Mouse (Mus musculus): ENCODE measurements around the gene Asb1. TPM values are rescaled to one million over a fixed set of nuclear protein-coding genes. Genes with fewer than 3 reads are reported as not detected.
A peak's percentile ranks its signal among the peaks of the same experiment; 100 is the strongest.

Gene Asb1
- 8.2 and 9.4 TPM in 2 replicates for polyA plus RNA-seq (2016; fragmentation: Nextera tagmentation; extraction: Ambion mirVana)

DNA sequence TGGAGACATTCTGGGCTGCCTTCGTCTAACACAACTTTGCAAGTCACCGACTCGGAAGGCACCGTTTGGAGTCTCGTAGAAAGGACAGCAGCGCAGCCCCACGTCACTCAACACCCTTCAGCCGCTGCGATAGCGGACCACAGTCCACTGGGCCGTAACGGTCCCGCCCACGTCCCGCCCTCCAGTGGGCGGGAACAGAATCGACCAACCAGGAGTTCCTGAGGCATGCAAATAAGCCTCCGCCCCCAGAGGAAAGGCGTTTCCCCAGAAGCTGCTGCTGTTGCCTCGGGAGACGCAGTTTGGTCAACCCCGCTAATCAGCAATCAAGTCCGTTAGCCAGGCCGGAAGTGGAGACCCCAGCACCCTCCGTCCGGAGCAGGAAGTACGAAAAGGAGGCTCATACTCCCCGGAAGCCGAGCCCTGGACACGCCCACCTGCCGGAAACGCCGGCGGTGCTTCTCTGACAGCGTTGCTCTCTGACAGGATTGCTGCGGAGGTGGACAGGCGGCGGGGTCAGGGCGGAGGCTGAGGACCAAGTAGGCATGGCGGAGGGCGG, at the start of gene Asb1:
TSS of gene Asb1 (plus strand) at position 274 of the 556 bp plus-strand sequence.
- WGBS: under 1% methylated on average over 41 of the region's 41 CpGs
- peaks cover 34% of the 10 kb centered on the region for H3K4me1 ChIP-seq
- H3K27ac ChIP-seq (replicated peaks): peak within 1 kb of the TSS; percentile 81
- peak within 1 kb of the TSS; percentile 95 for H3K4me3 ChIP-seq
- DNase-seq (ENCODE audit: low spot score): peak; percentile 99
- no peaks in the 10 kb centered on the region for H3K9me3 ChIP-seq (replicated peaks)
- peaks cover 43% of the 10 kb centered on the region for H3K27me3 ChIP-seq (ENCODE audit: low read depth, poor library complexity, severe bottlenecking)
- peaks cover 10% of the 10 kb centered on the region for H3K36me3 ChIP-seq

DNA sequence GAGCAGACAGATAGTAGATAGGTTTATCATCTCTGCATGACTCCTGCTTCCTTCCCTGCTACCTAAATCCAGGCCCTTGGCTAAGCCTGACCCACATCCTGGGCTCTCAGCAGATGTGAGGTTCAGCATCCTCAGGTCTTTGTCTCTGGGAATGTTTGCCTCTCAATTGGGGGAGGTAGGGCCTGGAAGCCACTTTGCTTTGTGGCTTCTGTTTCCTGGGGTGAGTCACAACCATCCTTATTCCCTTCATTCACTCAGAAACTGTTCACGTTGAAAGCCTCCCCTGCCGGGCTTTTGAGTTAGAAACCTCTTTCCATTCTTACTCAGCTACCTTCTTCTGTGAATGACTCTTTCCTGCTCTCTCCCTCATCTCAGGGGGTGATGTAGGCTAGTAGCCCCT, 47.6 kb upstream of the Asb1 start:
- Histone ChIP-seq H3K36me3 (no peaks in the 10 kb centered on the region; the same call in 1 of the 2 replicates), H3K4me1 (peaks cover 22% of the 10 kb centered on the region), H3K27ac (replicated peaks) (no peak overlapping the region), H3K9me3 (replicated peaks) (no peaks in the 10 kb centered on the region), H3K27me3 (ENCODE audit: low read depth, poor library complexity, severe bottlenecking) (peaks cover 13% of the 10 kb centered on the region), H3K4me3 (no peak overlapping the region)
- 16% methylated on average over 2 of the region's 2 CpGs for WGBS
- DNase-seq (ENCODE audit: low spot score): no peak

DNA sequence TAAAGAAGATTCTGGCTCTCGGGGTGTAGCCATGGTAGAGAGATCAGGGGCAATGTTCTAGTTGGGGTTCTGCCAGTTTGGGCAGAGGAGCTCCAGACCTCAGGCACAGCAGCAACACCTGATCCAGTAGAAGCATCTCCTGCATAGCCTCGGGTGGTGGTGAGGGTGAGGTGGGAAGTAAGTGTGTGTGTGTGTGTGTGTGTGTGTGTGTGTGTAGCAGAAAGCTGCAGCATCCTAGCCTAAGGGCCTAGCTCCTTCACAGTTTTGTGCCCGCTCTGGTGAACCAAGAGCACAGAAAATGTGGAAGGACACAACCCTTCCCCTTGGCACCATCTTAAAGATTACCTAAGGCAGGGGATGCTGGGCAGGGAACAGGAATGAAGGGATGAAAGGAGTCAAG, 46.4 kb upstream of the Asb1 start:
- Histone ChIP-seq H3K4me1 (peaks cover 22% of the 10 kb centered on the region), H3K27me3 (ENCODE audit: low read depth, poor library complexity, severe bottlenecking) (peaks cover 13% of the 10 kb centered on the region), H3K9me3 (replicated peaks) (no peaks in the 10 kb centered on the region), H3K4me3 (peak overlapping the region; percentile 86), H3K27ac (replicated peaks) (peak overlapping the region; percentile 85; the same call in 1 of the 2 replicates), H3K36me3 (peaks cover 5% of the 10 kb centered on the region; the same call in 1 of the 2 replicates)
- no peak for DNase-seq (ENCODE audit: low spot score)
- WGBS: 47% methylated on average over 3 of the region's 3 CpGs

DNA sequence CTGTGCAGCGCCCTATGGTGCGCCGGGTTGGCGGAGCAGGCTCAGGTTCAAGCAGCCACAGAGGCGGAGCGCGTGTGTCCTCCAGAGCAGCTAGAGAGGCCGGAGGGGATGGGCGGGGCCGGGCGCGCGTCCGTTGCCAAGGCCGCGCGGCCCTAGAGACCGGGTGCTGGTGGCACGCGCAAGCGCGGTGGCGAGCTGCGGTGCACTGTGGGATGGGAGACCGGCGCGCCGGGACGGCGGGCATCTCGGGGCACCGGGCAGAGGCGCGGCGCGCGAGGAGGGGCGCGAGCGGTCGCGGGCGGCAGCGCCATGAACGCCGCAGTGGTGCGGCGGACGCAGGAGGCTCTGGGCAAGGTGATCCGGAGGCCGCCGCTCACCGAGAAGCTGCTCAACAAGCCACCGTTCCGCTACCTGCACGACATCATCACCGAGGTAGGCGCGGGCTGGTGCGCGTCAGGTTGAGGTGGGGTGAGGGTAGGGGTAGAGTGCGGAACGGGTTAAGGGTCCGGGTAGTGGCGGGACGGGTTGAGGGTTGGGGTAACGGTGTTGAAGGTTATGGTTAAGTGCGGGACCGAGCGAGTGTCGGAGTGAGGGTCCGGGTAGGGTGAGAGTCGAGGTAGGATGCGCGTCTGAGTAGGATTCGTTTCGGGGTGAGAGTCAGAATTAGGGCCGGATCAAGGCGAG, 45.7 kb upstream of the Asb1 start, which contains the start of gene Traf3ip1:
TSS of gene Traf3ip1 (plus strand) at position 191 of the 684 bp plus-strand sequence.
- Histone ChIP-seq H3K27me3 (ENCODE audit: low read depth, poor library complexity, severe bottlenecking) (peaks cover 13% of the 10 kb centered on the region), H3K4me1 (peaks cover 22% of the 10 kb centered on the region), H3K36me3 (peaks cover 10% of the 10 kb centered on the region), H3K27ac (replicated peaks) (peak within 1 kb of the TSS; percentile 85), H3K9me3 (replicated peaks) (no peaks in the 10 kb centered on the region), H3K4me3 (peak within 1 kb of the TSS; percentile 86)
- DNase-seq (ENCODE audit: low spot score): peak; percentile 93
- WGBS: under 1% methylated on average over 79 of the region's 79 CpGs

DNA sequence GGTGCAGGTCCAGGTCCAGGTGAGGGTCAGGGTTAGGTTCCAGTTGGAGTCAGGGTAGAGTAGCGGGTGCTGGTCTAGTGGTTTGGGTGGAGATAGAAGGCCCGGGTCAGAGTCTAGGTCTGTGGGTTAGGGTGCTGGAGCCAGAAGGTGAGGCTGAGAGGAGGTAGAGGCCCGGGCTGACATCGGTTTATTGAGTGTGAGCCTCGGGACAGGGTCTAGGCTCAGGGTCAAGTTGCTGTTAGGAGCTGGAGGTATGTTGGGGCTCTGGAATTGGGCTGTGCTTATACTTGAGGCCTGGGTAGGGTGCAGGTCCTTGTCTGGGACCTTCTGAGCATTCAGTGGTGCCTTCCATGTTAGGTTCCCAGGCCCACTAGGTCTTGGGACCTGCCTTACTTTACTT, 45.0 kb upstream of the Asb1 start:
- Histone ChIP-seq H3K4me1 (peaks cover 22% of the 10 kb centered on the region), H3K9me3 (replicated peaks) (no peaks in the 10 kb centered on the region), H3K4me3 (peak overlapping the region; percentile 86), H3K36me3 (peaks cover 18% of the 10 kb centered on the region), H3K27ac (replicated peaks) (peak overlapping the region; percentile 85; the same call in 1 of the 2 replicates), H3K27me3 (ENCODE audit: low read depth, poor library complexity, severe bottlenecking) (peaks cover 13% of the 10 kb centered on the region)
- 46% methylated on average over 5 of the region's 5 CpGs for WGBS
- no peak for DNase-seq (ENCODE audit: low spot score)

DNA sequence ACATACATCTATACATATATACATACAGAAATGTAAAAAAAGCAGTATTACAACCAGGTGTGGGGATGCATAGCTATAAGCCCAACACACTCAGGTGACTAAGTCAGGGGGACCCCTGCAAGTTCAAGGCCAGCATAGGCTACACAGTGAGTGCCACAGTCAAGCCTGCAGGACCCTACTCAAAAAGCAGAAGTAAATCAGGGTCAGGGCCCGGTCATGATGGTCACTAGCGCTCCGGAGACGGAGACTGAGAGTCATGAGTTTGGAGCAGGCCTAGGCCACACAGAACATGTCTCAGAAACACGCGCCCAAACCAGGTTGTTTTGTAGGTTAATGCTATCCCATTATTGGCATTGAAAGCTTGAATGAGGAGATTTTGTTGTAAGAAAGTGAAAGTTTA, 41.8 kb upstream of the Asb1 start:
- no peaks in the 10 kb centered on the region for H3K9me3 ChIP-seq (replicated peaks)
- H3K4me3 ChIP-seq: no peak overlapping the region
- H3K36me3 ChIP-seq: peaks cover 48% of the 10 kb centered on the region
- H3K4me1 ChIP-seq: peaks cover 22% of the 10 kb centered on the region
- WGBS: 96% methylated on average over 6 of the region's 6 CpGs
- no peak overlapping the region for H3K27ac ChIP-seq (replicated peaks)
- no peak for DNase-seq (ENCODE audit: low spot score)
- H3K27me3 ChIP-seq (ENCODE audit: low read depth, poor library complexity, severe bottlenecking): peaks cover 5% of the 10 kb centered on the region; the same call in 1 of the 2 replicates

DNA sequence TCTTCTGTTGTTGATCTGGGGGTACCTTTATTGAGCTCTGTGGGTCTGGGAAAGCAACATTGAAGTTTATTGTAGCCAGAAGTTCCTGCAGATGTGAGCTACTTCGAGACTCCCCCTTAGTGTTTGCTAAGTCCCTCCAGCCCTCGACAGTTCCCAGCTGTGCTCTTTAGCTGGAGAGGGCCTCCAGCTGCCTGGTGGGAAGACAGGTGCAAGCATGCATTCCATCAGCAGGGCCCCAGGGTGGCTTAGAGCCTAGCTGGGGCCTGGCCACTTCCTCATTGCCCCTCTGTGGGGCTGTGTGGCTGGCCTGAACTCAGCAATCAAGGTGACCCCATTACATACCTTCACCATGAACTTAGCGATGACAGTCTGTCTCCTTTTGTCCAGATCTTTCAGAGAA, 35.7 kb upstream of the Asb1 start:
- H3K9me3 ChIP-seq (replicated peaks): no peaks in the 10 kb centered on the region
- H3K27ac ChIP-seq (replicated peaks): no peak overlapping the region
- H3K27me3 ChIP-seq (ENCODE audit: low read depth, poor library complexity, severe bottlenecking): no peaks in the 10 kb centered on the region
- peaks cover 79% of the 10 kb centered on the region for H3K36me3 ChIP-seq
- no peaks in the 10 kb centered on the region for H3K4me1 ChIP-seq
- WGBS: 77% methylated on average over 3 of the region's 3 CpGs
- no peak for DNase-seq (ENCODE audit: low spot score)
- H3K4me3 ChIP-seq: no peak overlapping the region

DNA sequence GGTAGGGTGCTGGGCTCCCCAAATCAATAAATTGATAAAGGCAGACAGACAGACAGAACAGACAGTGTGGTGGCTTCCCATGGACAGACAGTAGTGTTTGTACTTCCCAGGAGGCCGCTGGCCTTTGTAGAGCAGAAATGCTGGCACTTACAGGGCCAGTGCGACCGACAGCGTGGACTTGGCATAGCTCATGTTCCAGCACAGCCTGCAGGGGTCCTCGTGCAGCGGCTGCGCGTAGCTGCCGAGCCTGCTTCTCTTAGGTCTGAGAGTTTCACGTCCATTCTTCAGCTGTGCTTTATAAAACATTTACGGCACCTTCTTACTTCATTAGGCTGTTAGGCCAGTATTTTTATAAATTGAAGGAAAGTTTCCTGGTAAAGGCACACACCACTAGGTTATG, 25.4 kb upstream of the Asb1 start:
- 86% methylated on average over 11 of the region's 11 CpGs for WGBS
- H3K4me1 ChIP-seq: no peaks in the 10 kb centered on the region
- no peak overlapping the region for H3K27ac ChIP-seq (replicated peaks)
- H3K36me3 ChIP-seq: peaks cover 73% of the 10 kb centered on the region
- no peak overlapping the region for H3K4me3 ChIP-seq
- H3K27me3 ChIP-seq (ENCODE audit: low read depth, poor library complexity, severe bottlenecking): no peaks in the 10 kb centered on the region
- no peaks in the 10 kb centered on the region for H3K9me3 ChIP-seq (replicated peaks)
- no peak for DNase-seq (ENCODE audit: low spot score)

DNA sequence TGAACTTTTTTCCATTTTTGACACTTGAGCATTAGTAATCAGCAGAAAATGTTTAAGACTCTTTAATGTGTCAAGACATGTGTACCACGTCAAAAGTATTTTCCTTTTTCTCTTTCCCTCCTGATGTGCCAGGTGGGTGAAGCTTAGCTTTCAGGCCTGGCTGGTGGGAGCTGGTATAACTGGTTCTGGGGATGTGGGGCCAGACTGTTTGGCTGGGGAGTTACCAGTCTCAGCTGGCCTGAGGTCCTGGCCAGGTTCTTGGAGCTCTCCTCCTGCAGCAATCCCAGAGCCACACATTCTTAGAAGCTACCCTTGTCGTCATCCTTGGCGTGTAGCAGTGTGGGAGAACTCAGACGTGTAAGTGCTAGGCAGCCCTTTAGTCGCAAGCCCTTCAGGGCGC, 24.7 kb upstream of the Asb1 start:
- WGBS: 92% methylated on average over 6 of the region's 6 CpGs
- Histone ChIP-seq H3K27ac (replicated peaks) (no peak overlapping the region), H3K4me1 (no peaks in the 10 kb centered on the region), H3K36me3 (peaks cover 73% of the 10 kb centered on the region), H3K27me3 (ENCODE audit: low read depth, poor library complexity, severe bottlenecking) (no peaks in the 10 kb centered on the region), H3K4me3 (no peak overlapping the region), H3K9me3 (replicated peaks) (no peaks in the 10 kb centered on the region)
- no peak for DNase-seq (ENCODE audit: low spot score)

DNA sequence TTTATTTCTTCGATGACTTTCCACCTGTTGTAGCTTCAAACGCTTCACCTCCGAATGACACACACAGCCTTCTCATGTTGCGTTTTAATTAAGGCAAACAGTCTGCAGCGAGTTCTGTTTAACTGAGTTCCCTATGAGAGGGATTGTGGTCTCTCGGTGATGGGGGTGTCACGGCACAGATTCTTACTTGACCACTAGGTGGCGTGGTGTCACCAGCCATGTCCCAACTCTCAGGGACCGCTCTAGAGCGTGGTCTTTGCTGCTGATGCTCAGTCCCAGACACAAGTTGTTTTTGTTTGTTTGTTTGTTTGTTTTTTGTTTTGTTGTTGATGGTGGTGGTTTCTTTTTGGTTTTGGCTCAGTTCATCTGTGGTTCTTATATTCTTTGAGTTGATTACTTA, 16.6 kb upstream of the Asb1 start:
- Histone ChIP-seq H3K4me1 (no peaks in the 10 kb centered on the region), H3K4me3 (no peak overlapping the region), H3K9me3 (replicated peaks) (no peaks in the 10 kb centered on the region), H3K27me3 (ENCODE audit: low read depth, poor library complexity, severe bottlenecking) (no peaks in the 10 kb centered on the region), H3K36me3 (peaks cover 77% of the 10 kb centered on the region), H3K27ac (replicated peaks) (no peak overlapping the region)
- peak; percentile 59 for DNase-seq (ENCODE audit: low spot score)
- WGBS: 17% methylated on average over 10 of the region's 10 CpGs

DNA sequence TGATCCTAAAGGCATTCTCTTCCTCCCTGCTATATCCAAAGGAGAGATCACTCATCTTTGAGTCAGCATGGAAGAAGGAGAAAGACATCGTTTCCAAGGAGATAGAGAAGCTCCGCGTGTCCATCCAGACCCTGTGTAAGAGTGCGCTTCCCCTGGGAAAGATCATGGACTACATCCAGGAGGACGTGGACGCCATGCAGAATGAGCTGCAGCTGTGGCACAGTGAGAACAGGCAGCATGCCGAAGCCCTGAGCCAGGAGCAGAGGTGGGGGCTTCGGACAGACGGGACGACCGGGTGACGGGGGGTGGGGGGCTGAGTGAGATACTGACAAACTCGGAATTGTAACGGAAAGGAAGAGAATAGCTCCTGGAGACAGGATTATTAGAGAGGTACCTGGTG, 14.5 kb upstream of the Asb1 start:
- Histone ChIP-seq H3K36me3 (peaks cover 74% of the 10 kb centered on the region), H3K4me3 (no peak overlapping the region), H3K27ac (replicated peaks) (no peak overlapping the region), H3K4me1 (no peaks in the 10 kb centered on the region), H3K9me3 (replicated peaks) (no peaks in the 10 kb centered on the region), H3K27me3 (ENCODE audit: low read depth, poor library complexity, severe bottlenecking) (no peaks in the 10 kb centered on the region)
- no peak for DNase-seq (ENCODE audit: low spot score)
- WGBS: 88% methylated on average over 14 of the region's 14 CpGs

DNA sequence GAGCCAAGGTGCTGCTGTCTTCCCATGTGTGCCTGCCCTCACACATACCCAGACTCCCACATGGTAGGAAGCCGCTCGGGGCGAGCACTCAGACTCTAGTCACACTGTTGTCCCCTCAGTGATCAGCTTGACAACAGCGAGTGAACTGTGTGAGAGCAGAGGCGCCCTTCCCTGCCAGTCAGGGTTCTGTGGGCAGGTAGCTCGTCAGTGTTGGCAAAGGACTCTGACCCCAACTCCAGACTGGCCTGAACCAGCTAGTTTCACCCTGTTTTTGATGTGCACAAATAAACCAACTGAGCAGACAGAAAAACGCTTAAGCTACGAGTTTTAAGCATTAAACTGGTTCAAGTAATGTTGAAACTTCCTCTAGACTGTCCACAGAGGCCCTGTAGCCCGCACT, 10.2 kb upstream of the Asb1 start:
- DNase-seq (ENCODE audit: low spot score): no peak
- 88% methylated on average over 9 of the region's 9 CpGs for WGBS

DNA sequence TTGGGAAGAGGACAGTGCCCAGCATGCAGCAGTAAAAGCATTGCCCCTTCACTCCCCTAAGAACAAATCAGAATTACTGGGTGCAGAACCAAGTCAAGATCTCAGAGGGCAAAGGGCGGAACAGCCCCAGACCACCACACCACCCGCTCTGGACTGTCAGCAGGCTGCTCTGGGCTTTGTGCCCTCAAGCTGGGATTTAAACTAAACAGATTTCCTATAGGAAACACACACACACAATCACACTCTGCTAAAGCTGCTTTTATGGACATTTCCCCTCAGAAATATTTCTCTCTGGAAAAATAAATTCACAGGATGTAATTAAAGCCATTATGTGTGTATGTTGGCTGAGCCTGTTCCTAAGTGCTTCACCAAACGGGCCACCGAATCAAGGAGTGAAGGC, 8.1 kb upstream of the Asb1 start:
- no peak for DNase-seq (ENCODE audit: low spot score)
- Histone ChIP-seq H3K27me3 (ENCODE audit: low read depth, poor library complexity, severe bottlenecking) (peaks cover 17% of the 10 kb centered on the region), H3K9me3 (replicated peaks) (no peaks in the 10 kb centered on the region), H3K27ac (replicated peaks) (no peak overlapping the region), H3K4me3 (no peak overlapping the region), H3K4me1 (no peaks in the 10 kb centered on the region), H3K36me3 (peaks cover 26% of the 10 kb centered on the region)
- WGBS: 93% methylated on average over 4 of the region's 4 CpGs

More for the DNA sequence above, 10.2 kb upstream of the Asb1 start:
- H3K27ac ChIP-seq (replicated peaks): no peak overlapping the region
- H3K27me3 ChIP-seq (ENCODE audit: low read depth, poor library complexity, severe bottlenecking): no peaks in the 10 kb centered on the region
- H3K4me1 ChIP-seq: no peaks in the 10 kb centered on the region
- H3K4me3 ChIP-seq: no peak overlapping the region
- H3K9me3 ChIP-seq (replicated peaks): no peaks in the 10 kb centered on the region
- peaks cover 46% of the 10 kb centered on the region for H3K36me3 ChIP-seq
